Mouse (Mus musculus) layer of hippocampus, postnatal 36 days (tissue): ENCODE measurements at regions not wholly inside any gene's neighbourhood (a gene's known extent, or its start where the extent isn't known, plus 50 kb on each side); places are given as distances from the start of the nearest gene placed in this dataset.

Source experiments
- DNase-seq, 2 experiments: peaks; one replicate each; pipeline ENCODE4 v3.0.0; 2022

DNA sequence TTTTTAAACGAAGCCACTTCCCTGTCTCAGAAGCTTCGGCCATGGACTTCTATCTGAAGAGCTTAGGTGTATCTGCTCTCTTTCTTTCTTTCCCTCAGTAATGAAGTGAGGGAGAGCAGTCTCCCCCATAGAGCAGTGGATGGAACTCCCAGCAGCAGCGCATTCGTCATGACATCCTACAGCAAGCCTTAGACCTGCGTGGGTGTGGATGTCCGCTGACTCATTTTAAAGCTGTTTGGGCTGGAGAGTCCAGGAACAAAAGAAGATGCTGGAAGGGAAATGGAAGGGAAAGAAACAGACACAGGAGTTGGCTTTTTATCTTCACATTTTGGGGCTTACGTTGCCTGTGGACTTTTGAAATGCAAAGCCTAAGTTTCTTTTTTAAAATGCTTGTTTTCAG, 190.3 kb upstream of the Arhgap24 start:
- DNase-seq: no peak

DNA sequence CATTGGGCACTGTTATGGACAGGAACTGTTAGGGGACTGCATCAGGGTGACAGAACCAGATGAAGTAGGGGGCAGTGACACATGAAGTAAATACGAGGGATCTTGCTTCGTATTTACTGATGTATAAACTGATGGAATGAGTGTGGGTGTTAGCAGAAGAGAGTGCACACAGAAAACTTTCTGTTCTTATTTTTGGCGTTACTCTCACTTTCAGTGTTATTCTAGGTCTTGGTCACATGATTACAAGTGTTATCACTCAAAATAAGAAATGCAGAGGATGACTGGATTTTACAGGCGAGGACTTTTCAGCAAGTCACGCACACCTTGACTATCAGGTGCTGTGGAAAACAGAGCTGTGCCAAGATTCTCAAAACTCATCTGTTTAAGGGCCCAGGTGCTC, 185.6 kb upstream of the Arhgap24 start:
- DNase-seq: no peak

DNA sequence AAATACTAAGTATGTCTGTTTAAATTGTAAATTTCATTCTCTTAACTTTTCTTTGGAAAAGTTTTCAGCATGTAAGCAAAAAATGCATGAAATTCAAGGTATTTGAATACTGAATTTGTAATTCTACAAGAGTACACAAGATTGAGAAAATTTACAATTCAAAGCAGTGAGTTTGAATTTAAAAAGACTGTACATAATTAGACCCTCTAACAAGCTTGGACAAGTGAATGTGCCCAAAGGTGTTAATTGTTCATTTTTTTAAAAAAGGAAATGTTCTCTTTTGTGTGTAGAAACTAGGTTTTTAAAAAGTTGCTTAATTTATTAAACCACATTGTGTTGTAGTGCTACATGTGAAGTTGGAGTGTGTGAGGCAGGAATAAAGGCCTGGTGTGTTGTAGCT, 174.9 kb upstream of the Arhgap24 start:
- no peak for DNase-seq

DNA sequence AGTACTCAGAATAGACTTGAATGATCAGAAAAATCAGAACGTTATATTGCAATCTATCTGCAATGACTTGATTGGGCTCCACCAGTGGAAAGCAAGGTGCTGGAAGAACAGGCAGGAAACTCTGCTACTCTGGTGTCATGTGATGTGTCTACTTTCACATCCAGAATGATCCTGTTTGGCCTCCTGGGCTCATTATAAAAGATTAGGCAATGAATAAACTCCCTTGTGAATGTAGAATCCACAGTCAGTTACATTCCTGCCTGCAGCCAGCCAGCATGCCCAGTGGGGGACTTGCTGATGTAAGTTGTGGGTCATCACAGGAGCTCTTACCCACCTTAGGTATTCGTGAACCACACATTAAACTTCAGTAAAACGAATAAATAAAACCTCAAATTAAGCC, 174.5 kb upstream of the Arhgap24 start:
- DNase-seq: no peak

DNA sequence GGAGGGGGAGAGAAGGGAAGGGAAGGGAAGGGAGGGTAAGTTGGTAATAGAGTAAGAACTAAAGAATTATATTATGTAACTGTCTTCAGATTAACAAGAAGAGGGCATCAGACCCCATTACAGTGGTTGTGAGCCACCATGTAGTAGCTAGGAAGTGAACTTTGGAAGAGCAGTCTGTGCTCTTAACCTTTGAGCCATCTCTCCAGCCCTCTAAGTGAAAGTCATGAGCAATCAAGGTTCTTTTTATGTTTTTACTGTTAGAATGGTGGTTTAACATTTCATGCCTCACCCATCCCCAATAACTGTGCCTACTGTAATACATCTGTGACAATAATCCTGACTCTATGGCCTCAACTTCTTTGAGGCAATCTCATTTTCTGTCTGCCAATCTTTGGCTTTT, 169.6 kb upstream of the Arhgap24 start:
- DNase-seq: no peak

DNA sequence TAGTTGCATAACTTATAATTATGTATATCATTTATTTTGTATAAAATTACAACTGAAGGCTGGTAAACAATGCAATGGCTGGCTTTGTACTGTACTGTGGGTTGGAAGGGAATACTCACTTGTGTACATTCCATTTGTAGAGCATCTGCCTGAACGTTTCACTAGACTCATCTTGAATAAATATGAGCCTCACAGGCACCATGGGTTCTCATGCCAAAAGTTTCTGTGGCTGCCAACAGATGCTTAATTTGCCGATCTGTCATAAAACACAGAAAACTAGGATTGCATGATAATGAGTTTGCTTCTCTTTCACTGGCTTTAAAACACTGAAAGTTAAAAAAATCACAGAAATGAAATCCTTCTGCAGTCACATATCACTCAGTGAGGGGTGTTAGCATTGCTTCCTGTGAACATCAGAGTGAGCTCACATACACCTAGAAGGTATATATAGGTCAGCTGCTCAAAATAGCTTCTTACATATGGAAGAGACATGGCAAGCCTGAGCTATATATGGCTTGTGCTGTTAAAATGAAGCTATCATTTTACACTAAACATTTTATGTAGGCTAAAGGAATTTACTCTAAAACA, 152.9 kb upstream of the Arhgap24 start:
- DNase-seq: peak; percentile 8 to 27

DNA sequence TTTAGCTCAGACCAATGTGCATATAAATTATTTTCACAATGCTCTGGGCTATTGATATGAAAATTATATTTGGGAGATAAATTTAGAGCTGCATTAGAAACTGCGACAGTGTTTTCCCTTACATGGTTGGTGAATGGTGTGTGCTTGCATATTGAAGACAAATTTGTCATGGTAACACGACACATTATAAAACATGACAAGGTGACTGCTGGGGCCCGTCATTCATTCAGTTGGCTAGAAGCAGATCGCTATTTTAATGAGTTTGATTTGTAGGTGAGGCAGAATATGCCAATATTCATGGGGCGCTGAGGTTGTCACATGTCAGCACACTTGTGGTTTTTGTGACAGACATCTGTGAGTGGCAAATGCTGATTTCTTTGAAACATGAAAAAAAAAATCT, 147.3 kb upstream of the Arhgap24 start:
- DNase-seq: no peak

DNA sequence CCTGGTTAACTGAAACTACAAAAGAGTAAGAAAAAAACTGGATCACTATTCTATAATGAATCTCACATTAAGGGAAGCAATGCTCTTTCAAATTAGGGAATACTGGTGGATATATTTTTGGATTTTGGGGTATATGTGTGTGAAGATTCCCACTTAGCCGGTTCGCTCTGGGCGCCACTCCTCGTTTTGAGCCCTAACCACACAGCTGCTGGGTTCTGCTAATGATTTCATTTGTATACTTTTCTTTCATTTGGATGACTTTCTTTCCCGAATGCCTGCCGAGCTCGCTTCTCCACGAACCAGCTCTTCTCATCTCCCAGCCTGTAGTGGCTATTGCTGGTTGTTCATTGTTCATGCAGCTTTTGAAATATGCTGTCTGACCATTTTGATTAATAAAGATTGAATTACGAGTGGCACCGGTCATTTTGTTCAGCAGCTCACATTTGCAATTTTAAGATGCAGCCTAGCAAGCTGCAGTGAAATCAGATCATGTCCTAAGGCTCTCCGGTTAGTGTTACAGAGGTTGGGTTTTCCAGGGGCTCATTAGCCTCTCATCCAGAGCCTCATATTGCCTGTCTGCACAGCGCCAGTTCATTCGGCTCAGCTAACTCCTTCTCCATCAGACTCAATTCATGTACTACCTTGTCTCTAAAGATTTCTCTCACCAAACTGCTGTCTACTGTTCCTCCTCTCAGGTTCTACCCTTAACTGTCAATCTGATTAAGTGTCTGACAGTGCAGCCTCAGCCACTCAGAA, 146.6 kb upstream of the Arhgap24 start:
- no peak for DNase-seq

DNA sequence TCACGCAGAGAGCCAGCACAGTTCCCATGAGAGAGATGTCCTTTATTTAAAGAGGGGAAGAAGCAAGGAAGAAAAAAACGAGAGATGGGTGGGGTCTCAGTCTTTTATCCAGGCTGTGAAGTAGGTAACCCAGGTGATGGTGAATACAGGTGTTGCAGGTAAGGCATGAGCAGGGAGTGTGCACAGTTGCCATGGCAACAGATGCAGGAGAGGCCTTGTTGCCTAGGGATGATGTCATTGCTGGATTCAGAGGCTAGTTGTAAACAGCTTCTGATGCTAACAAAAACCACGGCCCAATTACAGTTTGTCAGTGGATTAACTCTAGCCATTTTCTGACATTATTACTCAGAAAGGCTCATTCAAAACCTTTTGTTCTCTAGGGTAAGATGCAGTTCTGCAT, 114.7 kb upstream of the Arhgap24 start:
- DNase-seq: no peak

DNA sequence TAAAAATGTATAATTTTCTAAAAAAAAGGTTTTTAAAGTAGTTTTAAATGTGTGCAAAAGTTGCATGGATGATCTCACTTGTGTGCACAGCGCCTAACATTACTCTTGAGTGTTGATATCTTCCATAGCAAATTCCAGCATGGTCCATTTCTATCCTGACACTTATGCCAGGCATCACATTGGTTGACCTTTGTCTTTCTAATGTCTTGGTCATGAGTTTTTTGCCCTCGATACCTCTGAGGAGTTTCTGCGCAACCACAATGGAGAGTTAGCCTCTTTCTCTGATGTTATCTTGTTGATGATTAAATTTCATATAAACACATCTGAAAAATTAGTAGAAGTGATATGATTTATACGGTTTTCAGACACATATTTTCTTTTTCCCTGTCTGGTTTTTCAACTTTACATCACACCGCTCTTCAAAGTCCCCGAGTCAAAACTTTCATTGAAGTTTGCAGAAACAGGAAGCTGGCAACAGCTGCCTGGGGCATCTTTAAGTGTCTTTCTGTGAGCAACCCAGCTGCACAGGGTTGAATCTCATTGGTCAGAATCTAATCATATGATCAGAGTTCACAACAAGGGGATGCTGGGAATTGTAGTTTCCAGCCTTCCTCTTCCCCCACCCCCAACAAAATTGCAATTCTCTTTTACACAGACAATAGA, 107.8 kb upstream of the Arhgap24 start:
- DNase-seq: no peak

DNA sequence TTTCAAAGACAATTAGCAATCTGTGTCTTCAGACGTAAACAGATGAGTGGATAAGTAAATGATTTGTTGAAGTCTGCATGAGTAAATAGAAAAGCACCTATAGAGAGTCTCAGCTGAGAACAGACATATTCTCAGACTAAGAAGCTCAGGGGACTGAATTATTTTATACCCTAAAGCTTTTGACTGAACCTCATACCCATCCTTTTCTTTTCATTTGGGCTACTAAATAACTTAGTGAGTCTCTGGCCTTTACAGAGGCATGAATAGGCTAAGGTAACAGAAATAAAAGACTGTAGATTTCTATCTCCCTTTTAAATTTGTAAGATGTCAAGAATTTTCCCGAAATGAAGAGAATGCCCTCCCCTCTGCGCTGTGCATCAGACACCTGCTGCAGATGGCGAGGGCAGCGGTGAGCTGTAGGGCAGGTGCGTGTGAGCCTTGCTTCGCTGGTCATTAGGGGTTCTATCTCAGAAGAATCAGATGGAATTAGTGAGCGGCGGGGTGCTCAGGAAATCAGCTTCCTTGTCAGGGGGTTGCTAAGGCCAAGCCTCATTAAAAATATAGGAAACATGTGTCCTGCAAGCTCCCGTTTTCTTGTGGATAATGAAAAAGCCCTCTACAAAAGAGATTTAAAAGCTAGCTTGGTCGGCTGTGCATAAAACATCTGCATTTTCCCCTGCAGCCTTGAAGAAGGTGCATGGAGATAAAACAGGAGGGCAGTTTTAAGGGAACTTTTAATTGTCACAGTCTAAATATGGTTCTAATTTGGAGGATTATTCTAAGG, 107.0 kb upstream of the Arhgap24 start:
- no peak for DNase-seq

DNA sequence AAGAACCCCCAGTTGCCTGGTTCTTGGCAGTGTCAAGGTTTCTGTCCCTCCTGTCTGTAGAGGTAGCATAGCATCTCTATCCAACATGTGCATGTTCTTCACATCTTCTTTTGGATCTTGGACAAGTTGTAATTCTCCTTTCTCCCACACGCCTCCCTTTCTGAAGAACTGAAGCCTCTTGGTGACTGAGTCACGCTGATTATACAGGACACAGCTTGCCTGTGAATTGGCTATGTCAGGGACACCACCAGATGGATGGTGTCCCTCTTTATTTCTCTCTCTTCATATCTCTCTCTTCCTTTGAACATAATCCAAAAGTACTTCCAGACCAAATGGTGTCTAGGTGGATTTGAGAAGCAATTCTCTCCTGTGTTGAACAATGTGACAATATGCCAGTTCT, 105.9 kb upstream of the Arhgap24 start:
- no peak for DNase-seq

DNA sequence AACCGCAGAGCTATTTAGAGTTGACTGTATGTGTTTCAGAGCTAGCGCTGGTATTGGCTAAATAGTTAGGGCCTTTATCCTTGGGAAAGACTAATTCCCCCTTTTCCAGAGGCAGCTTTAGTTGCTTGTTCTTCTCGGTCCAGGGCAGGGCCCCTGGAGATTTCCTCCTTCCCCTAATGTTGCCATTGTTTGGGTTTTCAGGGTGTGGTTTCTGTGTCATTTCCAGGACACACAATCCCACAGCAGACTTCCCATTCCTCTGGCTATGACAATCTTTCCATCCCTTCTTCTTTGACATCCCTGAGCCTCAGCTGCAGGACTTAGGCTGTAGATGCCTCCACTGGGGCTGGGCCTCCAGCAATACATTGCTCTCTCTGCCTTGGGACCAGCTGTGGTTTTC, 87.2 kb upstream of the Arhgap24 start:
- no peak for DNase-seq

DNA sequence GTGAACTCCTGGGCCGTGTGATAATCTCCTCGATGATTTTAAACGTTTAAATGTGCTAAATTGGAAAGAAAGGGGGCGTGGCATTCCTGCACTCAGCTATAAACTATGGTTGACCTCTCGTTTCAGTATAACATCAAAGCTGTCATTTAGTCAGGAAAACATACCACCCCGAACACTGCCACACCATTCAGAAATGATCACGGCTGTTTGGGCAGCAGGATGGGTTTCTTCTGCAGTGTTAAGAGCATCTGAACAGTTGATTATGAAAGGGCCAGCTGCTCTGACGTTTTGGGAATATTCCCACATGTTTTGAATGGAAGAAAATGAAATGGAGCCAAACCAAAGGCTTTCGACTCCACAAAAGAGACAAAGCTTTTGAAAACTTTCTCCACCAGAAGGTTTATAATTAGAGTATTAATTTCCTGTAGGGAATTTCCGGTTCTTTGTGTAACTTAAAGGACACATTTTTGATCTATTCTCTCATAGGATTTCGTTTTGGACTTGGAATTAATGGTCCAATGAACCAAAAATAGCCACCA, 85.5 kb upstream of the Arhgap24 start:
- DNase-seq: no peak

DNA sequence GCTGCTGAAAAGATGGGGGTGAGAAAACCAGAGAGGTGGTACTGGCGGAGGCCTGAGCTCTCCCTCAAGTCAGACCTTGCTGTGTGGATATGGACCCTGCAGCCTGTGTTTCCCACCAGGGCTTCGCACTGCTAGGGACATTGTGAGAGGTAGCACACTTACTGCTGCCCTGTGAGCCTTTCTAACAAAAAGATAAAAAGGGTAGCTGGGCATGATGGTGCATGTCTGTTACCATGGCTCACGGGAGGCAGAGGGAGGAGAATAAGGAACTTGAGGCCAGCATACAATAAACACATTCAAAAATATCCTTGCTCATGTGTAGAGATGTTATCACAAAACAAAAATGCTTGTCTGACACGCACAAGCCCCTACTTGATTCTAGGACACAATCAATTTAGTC, 82.2 kb upstream of the Arhgap24 start:
- DNase-seq: no peak

DNA sequence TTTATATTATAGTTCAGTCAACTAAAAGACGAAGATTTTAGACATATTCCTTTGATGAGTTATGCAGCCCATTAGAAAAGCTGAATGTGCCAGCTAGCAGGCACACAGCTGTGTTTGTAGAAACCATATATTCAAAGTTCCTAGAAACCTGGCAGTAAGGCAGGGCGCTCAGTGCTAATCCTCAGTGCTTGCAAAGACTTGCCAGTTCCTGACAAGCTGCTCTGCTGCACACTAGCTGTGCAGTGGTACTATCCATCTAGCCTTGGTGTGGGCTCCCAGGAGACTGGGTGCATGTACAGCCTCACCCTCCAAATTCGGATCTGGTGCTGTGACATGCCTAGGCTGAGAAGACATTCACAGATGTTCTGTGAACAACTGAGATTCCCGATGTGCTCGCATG, 63.5 kb upstream of the Arhgap24 start:
- no peak for DNase-seq

DNA sequence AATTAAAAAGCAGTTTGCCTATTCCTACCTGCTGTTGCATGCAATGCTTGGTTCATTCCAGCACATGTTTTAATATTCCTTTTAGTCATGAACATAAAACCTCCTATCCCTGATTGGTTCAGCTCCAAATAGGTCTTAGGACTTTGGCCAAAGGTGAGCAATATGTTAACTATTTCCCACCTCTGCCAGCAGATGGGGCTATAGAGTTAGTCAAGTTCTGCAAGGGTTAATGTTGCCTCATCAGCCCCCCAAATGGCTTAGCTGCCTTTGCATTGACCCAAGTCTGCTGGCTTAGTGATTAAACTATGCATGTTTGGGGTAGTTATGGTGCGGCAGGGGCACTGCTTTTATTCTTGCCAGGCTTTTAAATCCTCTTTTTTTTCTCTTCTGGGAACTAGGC, 62.1 kb upstream of the Arhgap24 start:
- DNase-seq: no peak

DNA sequence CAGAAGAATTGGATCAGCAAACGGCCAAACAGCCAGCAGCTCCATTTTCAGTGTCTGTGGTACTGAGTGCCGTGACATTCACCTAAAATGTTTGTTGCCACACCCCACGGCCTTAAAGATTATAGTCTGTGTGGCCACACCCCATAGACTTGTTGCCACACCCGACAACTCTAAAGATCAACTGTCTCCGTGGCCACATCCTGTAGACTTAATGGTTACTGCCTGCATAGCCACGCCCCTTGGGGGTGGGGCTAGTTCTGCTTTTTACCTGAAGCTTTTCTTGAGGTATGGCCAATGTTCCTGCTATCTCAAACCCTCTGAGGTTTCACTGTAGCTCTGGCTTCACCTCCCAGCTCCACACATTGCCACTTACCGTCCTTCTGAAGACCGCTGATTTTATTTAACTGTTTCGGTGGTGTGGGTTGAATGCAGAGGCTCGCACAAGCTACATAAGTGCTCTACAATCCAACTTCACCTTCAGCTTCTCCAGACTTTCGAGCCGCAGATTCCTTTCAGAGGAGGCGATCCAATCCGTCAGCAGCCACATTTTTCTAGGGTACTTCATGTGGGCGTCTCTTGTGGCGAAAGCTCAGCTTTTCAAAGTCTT, 56.5 kb upstream of the Arhgap24 start:
- DNase-seq: no peak

DNA sequence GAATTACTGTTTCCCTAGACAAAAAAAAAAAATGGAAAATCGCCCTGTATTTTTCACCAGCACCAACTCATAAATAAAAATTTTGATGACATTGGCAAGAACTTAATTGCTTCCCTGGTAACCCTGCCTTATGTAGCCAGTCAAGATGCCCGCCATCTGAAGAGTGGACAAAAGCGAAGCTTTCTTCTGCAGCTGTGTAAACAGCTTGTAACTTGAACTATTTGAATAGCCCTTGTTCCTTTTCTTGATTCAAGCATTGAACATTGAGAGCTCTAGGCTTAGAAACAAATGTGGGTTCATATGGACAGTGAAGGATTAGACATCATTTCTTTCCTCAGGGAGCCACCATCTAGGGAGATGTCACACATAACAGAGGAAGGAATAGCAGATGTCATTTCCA, 52.9 kb upstream of the Arhgap24 start:
- DNase-seq: no peak
